Mouse (Mus musculus): ENCODE results near the gene Tbx18. TPM values are rescaled to one million over a fixed set of nuclear protein-coding genes. Genes with fewer than 3 reads are reported as not detected.

Gene Tbx18
- 1 to 10 TPM; 5.8 to 8.9 TPM for total RNA-seq (2021)
- long read RNA-seq, experiment 1, full-length matches to known transcripts, result 4 of 5 reads
- long read RNA-seq, experiment 1, partial matches to known transcripts, result 0 of 5 reads
- long read RNA-seq, experiment 1, other reads (novel, unspliced or antisense), result 1 of 5 reads
- long read RNA-seq, experiment 2, full-length matches to known transcripts, result 8 of 8 reads
- long read RNA-seq, experiment 2, partial matches to known transcripts, result 0 of 8 reads
- long read RNA-seq, experiment 2, other reads (novel, unspliced or antisense), result 0 of 8 reads

DNA sequence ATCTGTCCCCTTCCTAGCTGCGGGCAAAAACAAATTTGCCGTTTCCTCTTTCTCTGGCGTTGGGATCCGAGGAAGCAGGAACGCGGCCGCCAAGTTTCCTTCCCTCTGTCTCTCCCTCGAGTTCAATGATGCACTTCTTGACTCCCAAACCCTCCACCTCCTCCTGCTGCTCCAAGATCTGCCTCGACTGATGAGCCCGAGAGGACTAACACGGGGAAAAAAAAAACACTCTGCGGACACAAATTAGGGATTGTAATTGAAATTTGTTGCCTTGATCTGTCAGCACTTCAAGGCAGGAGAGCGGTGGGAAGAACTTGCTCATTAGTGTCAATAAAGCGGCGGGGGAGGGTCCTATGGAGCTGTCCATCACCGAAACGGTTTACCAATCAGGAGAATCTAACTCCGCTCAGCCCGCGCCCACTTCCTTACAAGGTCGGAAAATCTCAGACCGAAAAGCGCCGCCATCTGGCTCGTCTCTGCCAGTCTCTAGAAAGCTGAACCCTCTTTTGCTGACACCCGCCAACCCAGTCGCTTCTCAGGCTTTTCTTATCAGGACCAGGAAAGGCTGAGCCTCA, at the start of gene Tbx18:
Gene Tbx18, minus strand, starts transcription at position 300 of the 575 bp plus-strand sequence.
- peak; percentile 73 to 87 for DNase-seq (ENCODE audit: low spot score in 2 of 2)

DNA sequence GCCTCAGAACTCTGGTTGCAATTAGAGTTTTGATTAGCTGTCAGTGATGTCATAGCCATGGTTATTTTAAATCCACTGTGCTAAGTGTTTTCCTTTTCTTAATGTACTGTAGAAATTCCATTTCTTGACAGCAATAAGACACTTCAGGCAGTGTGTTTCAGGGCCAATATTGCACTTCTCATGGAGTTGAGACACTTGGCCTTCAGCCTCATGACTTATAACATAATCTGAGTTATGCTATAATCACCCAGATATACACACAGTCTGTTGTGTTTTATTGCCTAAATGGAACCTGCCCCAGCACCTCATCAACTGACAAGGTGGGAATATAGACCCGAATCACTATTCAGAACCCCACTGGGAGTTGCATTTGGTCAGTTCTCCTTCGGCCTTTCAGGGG, 42.9 kb upstream of the Tbx18 start:
- no peak for DNase-seq (ENCODE audit: low spot score in 2 of 2)

DNA sequence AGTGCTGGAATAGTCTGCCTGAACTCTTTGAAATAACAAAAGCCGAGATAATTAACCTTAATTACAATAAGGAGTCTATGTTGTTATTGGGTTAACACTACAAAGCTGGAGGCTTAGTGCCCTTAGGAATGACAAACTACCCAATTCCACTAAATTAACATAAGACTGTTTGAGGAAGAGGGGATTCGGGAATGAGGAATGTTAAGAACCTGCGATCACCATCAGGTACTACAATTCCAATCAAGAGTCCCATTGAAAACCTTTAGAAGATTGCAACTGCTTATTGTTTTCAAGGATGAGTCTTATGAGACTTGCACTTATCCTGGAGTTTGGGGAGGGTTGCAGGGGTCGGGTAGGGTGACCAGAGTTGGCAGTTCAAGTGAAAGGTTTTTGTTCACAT, 24.6 kb upstream of the Tbx18 start:
- no peak for DNase-seq (ENCODE audit: low spot score in 2 of 2)

DNA sequence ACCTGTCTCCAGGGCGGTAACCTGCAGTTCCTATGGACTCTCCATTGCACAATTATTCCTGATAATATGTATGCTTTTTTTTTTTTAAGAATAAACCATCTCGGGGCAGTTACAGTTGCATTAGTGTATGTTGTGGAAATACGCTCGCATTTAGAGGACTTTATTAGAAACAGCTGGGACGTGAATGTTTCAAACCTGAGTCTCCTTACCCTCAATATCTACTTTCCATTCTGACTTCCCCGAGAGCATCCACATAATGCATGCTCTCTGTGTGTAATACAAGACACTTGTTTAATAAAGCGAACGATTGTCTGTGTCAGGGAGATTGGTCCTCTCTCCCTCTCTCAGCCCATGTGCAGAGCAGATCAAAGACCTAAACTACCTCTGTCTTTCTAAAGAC, 10.5 kb upstream of the Tbx18 start:
- no peak for DNase-seq (ENCODE audit: low spot score in 2 of 2)

DNA sequence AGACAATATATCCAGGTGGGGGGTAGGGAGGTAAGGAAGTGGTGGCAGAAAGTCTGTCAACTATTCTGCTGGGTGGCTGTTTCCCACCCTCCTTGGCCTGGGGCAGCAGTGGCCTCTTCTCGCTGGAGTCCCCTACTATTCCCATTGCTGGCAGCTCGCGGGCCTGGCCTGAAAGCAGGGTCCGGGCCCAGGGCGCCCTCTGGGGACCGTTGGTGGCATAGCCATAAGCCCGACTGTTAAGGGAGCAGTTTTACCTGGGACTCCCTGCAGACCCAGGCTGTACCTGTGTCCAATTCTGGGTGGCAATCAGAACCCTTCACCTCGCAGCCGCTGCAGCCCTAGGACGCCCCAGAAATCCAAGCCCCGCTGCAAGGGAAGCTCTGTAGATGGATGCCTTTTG, 9.6 kb upstream of the Tbx18 start:
- peak; percentile 42 to 57 for DNase-seq (ENCODE audit: low spot score in 2 of 2)

DNA sequence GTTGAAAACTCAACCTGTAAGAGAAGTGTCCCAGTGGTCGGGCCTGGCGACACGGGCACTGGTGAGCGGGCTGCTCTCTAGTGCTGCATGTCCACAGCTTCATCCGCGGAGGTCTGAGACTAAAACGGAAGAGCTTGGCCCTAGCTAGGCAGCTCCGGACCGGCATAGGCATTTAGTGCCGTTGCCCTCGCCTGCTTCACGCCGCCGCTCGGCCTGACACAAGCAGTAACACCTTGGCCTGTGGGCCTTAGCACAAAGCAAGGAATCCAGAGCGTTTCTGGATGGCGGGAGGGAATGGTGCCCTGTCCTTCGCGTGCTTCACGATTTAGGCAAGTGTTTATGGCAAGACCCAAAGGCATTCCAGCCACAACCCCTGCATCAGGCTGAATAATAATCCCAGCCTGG, 9.2 kb upstream of the Tbx18 start:
- no peak for DNase-seq (ENCODE audit: low spot score in 2 of 2)

DNA sequence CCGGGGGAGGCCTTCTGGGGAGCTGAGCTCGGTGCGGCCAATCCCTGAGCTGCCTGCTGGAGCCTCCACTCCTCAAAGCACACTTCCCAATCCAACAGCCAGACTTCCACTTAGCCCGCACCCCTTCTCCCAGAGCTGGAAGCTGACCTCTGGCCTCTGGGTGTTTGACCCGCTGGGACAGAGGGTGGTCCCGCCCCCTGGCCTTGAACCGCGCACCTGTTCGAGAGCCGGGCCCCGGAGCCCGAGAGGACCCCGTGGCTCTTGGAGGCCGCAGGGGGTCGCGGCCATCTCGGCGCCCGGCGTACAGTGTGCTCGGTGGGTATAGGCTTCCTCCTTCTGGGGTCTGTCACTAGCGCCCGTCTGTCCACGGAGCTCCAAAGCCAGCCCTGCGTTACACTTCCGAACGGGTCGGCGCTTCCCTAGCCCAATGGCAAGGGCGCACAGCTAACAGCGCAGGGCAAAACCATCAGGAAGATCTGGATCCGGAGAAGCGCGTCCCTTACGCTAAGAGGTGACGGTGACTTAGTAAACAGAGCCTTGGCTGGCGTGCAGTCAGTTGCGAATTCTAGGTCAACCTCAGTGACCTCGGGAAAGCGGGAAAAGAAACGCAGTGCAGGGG, 8.6 kb upstream of the Tbx18 start:
- no peak for DNase-seq (ENCODE audit: low spot score in 2 of 2)

DNA sequence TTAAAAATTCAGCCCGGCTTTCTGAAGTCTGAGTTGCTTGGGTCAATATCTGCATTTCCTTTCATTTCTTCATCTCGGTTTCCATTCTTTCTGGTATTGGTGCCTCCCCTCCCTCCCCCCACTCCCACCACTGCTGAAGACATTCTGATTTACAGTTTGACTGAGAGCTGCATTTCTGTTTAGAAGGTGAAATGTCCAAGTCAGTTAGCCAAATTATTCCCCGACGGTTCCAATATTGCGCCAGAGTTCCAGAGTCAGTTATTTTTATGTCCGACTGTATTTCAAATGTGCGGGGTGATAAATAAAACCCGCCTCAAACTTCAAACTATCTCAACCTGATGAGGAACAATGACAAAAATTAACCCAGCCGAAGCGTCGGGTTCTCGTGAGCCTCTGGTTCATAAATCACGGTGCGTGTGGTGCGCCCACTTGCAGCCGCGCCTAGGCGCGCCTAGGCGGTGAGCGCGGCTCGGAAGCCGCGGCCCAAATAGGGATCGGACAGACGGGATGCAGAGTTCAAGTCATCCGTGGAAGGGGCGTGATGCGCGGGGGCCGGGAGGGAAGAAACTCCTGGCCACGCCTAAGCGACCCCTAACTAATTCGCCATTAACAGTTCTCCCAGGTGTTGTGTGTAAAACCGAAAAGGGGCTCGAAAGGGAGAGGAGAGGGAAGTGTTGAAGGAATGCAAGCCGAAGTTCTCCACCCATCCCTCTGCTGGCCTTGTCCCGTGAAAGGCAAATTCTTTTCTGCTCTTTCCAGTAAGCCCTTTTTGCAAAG, 7.9 kb upstream of the Tbx18 start:
- DNase-seq (ENCODE audit: low spot score in 2 of 2), result no peak

DNA sequence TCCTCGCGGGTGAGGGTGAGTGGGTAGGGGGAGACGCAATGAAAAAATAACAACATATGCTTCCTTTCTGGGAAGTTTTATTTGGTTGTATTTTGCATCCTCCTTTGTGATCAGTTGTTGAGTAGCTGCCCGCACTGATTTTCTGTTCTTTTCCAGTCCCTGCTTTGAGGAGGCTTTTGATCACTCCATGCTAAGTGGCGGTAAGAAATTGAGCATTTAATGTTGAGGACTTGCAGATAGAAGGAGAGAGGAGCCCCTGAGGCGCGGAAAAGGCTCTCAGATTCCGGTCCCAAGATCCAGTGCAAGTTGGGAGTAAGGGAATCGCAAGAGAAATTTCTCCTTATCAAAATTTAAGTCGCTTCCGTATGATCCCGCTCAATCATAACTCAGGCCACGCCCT, 7.1 kb upstream of the Tbx18 start:
- no peak for DNase-seq (ENCODE audit: low spot score in 2 of 2)

DNA sequence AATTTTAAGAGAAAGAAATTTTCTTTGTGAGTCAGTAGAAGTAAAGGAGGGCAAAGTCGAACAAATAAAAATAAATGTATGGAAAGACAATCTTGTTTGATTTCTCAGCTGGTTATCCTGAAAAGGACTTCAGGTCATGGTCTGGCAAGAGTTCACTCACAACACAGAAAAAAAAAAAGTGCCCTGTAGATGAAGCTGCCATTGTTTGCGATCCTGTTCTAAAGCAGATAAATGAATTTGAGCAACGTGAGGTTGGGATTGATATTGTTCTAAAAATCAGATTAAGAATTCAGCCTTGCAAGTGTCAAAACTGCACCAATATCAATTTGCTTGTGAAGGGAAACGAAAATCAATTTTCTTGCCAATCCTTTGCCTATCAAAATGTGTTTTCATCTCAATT, 6.2 kb upstream of the Tbx18 start:
- no peak for DNase-seq (ENCODE audit: low spot score in 2 of 2)

DNA sequence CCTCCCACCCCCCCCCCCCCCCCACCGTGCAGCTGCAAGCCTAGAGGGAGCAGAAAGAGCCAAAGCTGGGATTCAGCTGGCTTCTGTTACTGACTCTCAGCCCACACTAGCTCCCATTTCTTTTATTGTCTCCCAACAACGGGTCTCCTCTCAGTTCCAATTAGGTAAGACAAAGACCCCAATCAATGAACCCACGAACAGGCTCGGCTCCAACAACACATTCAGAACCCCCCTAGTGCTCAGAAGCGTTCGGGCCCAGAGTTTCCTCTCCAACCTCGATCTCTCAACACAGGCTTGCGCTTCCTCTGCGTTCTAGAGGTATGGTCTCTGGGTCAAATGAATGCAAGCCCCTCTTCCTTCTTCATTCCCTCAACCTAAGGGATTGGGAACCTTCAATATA, 4.0 kb upstream of the Tbx18 start:
- DNase-seq (ENCODE audit: low spot score in 2 of 2), result no peak

DNA sequence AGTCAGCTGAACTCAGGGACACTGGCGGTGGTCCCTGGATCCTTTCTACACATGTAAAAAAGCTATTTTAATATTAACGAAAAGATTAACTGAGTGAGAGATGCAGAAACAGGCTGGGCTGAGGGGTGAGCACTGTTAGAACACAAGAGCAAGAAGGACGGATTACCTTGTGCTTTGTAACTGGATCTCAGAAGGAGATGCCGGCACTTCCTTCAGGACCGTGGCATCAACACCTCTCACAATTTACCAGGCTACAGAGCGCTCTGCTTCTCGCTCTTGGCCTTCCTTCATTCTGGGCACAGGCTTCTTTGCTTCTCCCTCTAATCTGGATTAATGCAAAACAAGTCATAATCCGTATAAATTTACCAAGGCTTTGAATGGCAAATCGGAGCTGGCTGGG, 3.6 kb upstream of the Tbx18 start:
- DNase-seq (ENCODE audit: low spot score in 2 of 2), result no peak

DNA sequence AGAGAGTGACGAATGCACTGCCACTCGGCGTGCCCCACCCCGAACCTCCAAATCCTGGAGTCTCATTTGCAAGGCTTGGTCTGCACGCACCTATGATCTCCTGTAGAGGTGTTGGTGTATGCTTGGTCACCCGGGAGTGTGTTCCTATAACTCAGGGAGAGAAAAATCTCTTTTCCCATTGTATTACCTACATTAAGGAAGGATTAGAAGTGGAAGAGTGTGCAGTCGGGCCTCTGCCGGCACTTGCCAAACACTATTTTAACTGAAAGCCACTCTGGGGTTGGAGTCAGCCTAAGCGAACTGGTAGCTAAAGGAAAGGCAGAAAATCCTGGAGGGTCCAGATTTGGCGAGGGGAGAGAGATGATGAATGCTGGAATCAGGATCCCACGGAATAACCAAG, 2.7 kb upstream of the Tbx18 start:
- DNase-seq (ENCODE audit: low spot score in 2 of 2), result no peak

DNA sequence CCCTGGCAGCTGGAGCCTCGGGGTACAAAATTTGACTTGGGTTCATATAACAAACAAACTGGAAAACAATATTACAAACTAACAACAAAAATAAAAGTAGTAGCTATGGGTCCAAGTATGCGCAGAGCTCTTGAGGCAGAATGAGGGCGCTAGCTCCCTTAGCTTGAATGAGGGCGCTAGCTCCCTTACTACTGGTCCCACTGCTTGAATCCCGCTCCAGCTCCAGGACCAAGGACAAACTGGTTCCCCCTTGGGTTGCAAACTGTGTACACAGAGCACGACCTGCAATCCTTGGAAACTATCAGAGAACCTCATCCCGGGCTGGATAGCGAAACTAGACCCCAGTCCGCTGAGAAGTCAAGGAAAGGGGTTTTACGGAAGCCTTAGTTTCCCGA, 2.2 kb upstream of the Tbx18 start:
- no peak for DNase-seq (ENCODE audit: low spot score in 2 of 2)

DNA sequence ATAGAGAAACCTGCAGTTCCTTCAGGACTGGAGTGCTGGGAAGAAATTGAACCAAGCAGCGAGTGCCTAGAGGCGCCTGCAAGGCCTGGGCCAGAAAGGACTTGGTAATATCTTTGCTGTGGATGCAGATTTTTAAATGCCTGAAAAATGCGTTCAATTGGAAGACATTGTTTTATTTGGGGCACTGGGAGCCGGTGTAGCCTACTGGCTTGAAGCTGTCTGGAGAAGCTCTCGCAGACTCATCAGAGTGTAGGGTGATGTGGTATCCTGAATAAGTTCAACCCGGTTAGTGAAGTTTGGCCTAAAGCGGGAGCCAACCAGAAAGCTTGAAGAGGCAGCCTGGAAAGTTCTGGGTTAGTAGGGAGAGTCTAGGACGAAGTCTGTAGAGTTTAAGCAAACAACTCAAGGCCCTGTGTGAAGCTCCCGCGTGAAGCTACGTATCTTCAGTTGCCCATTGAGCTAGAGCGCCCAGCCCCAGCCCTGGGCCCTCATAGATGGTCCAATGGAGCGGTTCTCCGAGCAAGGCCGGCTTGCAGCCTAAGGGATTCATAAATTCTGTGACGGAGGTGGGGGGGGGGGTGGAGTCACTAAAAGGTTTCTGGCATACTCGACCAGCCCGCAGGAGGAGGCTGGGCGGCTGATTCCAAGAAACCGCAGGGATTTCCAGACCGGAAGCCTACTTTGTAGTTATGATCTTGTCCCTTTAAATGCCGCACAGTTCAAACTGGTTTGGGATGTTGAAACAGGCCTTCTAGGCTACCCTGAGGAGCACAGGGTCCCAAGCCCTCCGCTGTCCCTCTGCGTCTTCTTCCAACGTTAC, 1.6 kb upstream of the Tbx18 start:
- DNase-seq (ENCODE audit: low spot score in 2 of 2), result no peak

DNA sequence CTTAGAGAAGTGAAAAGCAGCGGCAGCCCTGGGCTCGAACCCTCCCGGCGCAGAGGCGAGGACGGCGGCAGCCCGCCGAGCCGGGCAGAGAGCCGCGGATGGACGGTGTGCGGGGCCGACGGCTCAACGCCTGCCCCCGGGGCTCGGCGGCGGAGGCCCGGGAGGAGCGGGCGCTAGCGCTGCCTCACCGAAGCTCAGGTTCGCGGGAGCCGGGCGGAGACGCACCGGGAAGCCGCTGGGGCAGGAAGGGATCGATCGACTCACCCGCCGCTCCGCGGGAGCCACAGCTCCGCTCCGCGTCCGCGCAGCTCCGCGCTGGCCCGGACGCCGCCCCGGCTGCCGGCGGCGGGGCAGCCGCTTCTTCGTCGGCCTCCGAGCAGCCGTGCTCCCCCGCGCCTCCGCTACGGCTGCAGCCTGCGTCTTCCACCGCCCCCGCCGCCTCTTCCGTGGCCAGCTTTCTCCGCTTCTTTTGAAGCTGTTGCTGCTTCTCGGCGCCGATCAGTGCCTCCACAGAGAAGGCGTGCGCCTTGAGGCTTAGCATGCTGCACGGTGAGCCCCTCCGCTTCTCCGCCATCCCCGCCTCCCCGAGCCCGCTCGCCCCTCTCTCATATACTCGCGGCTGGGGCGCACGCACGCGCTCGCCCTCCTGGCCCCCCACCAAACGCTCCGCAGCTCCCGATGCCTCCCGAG, 644 bp downstream of the Tbx18 start:
- DNase-seq (ENCODE audit: low spot score in 2 of 2), result peak; percentile 40 to 57

DNA sequence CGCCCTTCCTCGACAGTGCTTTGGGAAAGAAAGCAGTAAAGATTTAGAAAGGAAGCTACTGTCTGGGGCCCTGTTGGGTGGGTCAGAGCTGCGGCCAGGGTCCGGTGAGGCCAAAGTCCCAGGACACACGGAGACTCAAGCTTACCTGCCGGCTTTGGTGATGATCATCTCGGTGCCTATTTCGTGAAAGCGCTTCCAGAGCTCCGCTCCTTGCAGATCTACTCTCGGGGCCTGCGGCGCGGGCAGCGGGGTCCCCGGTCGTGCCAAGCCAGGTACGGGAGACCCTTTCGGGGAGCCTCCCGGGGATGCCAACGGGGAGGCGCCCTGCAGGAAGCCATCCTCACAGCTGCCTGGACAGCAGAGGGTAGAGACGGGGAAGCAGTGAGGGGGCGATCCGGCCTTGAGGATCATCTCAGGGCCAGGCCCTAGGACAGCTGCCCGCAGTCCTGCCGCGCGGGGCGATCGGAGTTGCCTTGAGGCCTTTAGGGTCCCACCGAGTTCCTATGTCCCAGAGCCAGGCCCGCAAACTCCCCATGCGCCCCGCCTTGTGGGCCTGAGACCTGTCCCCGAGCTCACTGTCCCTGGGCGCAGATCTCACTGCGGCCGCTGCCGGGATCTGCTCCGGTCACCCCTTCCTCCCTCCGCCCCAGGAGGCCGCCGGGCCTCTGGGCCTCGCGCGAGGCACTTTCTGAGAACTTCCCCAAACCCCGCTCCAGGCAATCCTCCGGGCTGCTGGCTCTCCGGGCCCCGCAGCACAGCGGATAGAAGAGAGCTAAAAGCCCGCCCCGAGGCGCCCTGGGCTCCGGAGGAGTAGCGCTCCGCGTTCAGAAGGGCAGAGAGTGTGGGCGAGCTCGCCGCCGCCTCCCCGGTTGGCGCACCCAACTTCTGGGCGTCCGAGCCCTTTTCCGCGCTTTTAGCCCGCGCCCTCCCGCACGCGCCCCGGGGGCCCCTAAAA, 1.5 kb downstream of the Tbx18 start:
- DNase-seq (ENCODE audit: low spot score in 2 of 2), result peak; percentile 41 to 58

DNA sequence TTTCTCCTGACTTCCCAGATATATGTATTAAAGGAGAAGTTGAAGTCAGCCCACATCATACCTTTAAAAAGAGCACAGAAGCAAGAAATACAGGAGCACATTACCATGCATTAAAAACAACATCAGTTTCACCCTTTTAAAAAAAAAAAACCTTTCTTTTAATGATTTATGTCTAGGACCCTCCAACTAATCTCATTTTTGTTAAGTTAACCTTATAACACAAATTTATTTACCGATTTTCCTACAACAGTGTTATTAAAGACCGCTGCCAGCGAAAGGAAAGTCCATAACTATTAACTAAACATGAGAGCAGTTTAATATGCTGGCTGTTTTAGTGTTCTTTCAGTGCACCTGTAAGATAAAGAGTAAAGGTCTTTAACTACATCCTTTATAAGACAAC, 3.0 kb downstream of the Tbx18 start:
- no peak for DNase-seq (ENCODE audit: low spot score in 2 of 2)

DNA sequence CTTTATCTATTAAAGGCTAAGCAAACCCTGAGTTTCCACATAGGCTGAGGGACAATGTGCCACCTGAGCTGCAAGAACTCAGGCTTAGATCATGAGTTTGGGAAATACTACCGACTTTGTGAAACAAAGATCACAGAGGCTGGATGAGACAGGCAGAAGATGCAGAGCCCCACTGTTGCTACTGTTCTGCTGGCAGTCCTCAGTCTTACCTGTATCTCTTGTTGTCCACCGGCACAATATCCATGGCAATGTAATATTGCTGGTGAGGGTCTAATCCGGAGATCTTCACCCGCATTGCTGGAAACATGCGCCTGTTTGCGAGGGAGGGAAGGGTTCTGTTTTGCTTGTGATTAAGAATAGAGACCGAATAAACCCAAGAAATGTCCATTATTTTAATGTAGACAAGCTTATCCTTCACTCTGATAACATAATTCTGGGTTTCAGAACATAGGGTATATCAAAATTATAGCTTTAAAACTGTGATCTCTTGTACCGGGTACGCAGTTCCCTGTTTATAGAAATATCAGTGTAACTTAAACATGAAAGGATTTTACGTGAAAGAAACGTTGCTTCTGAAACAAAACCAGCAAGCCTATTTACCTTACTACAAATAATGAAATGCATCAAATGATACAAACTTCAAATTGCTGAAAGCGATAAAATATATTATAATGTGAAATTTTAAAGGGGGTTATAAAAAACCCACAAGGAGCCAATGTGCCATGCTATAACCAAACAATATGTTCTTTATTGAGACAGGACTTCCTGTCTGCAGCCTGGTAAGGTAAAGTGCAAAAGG, 3.7 kb downstream of the Tbx18 start:
- no peak for DNase-seq (ENCODE audit: low spot score in 2 of 2)
